Mouse (Mus musculus) heart, embryonic 16.5 days (tissue): Measurements from ENCODE around the gene Bco1. TPM values are rescaled to one million over a fixed set of nuclear protein-coding genes. Genes with fewer than 3 reads are reported as not detected.

Source experiments
- ATAC-seq: fragments of 200-750 bp; cut with Nextera tagmentation; replicated peaks from 2 replicates; pipeline ENCODE4 v1.8.0; 2017; ENCODE audit warnings: moderate number of reproducible peaks; ENCODE audit not compliant: insufficient read depth, low FRiP score; ENCODE audit errors: extremely low read depth
- H3K27ac ChIP-seq: fragments of 300-500 bp; sonication (generic); 2 replicates; pipeline ENCODE4 v1.5.1; 2014; ENCODE audit warnings: mild to moderate bottlenecking, low read length, control low read depth, moderate library complexity
- H3K27me3 ChIP-seq: fragments of 300-500 bp; sonication (generic); 2 replicates; pipeline ENCODE4 v1.6.1; 2014; ENCODE audit warnings: low read length, mixed read lengths; ENCODE audit not compliant: control insufficient read depth, insufficient read depth
- H3K36me3 ChIP-seq: fragments of 300-500 bp; sonication (generic); 2 replicates; pipeline ENCODE4 v1.6.1; 2014; ENCODE audit not compliant: control insufficient read depth, insufficient read depth
- H3K4me1 ChIP-seq: fragments of 300-500 bp; sonication (generic); 2 replicates; pipeline ENCODE4 v1.6.1; 2014; ENCODE audit warnings: low read length, mixed read lengths; ENCODE audit not compliant: control insufficient read depth, insufficient read depth
- H3K4me2 ChIP-seq: fragments of 300-500 bp; sonication (generic); 2 replicates; pipeline ENCODE4 v1.6.1; 2014; ENCODE audit warnings: low read depth, mild to moderate bottlenecking, control low read depth, low read length
- H3K4me3 ChIP-seq: fragments of 300-500 bp; sonication (generic); 2 replicates; pipeline ENCODE4 v1.5.1; 2014; ENCODE audit warnings: mild to moderate bottlenecking, control low read depth, low read length
- H3K9ac ChIP-seq: fragments of 300-500 bp; sonication (generic); 2 replicates; pipeline ENCODE4 v1.6.1; 2014; ENCODE audit warnings: low read length, control low read depth
- H3K9me3 ChIP-seq: fragments of 300-500 bp; sonication (generic); replicated peaks from 2 replicates; pipeline ENCODE4 v1.6.1; 2016; ENCODE audit warnings: low read length; ENCODE audit not compliant: control insufficient read depth
- WGBS: fragments of 180-500 bp; shearing (Covaris S2); extraction: QIAGEN DNeasy Blood & Tissue Kit; methylation state at CpG from one replicate; pipeline ENCODE4 v1.1.7; 2014; 5-methylcytosine and 5-hydroxymethylcytosine counted together
- polyA plus RNA-seq: library from polyadenylated mRNA; unstranded; fragments of >200 nt; fragmentation: Nextera tagmentation; extraction: Ambion mirVana; gene quantifications from 2 replicates; pipeline ENCODE4 v1.2.1, GENCODE M21; 2015

The Bco1 gene
- polyA plus RNA-seq, 1 experiment from 2014 or later = not detected

DNA sequence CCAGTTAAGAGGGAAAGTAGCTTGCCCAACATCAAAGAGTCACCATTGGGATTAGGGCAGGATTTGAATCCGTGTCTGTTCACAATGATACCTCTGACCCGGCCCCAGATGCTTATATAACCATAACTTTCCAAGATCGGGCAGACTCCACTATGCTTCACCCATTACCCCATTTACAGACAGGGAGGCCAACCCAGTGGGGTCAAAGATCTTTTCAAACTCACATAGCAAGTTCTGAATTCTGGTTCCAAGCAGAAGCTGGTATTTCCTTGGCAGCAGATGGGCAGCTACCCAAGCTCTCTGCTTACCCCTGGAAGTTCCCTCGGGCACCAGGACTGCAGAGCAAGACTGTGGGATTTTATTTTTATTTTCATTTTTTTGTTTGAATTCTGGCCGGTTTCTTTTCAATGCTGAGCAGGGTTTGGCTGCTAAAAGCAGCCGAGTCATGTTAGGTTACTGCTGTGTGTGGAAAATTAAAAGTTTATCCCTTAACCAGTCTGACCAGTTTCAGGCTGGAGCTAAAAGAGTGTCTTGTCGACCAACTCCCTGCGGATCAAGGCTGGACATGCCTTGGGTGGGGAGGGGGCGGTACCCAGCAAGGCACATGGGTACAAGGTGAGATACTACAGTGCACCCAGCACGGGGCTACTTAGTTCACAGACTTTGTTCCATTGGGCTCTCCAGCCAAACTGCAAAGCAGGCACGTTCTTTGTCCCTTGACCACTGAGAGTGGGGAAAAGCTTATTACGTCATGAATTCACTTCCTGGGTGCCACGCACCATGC, 28.4 kb downstream of the Bco1 start:
- H3K4me1 ChIP-seq = no peaks in the 10 kb centered on the region
- no peak for ATAC-seq
- no peaks in the 10 kb centered on the region for H3K9me3 ChIP-seq
- no peak overlapping the region for H3K4me2 ChIP-seq
- no peaks in the 10 kb centered on the region for H3K36me3 ChIP-seq
- no peak overlapping the region for H3K27ac ChIP-seq
- H3K4me3 ChIP-seq = no peak overlapping the region
- H3K27me3 ChIP-seq = no peaks in the 10 kb centered on the region
- 72% methylated on average over 13 of the region's 13 CpGs for WGBS
- H3K9ac ChIP-seq = no peak overlapping the region

DNA sequence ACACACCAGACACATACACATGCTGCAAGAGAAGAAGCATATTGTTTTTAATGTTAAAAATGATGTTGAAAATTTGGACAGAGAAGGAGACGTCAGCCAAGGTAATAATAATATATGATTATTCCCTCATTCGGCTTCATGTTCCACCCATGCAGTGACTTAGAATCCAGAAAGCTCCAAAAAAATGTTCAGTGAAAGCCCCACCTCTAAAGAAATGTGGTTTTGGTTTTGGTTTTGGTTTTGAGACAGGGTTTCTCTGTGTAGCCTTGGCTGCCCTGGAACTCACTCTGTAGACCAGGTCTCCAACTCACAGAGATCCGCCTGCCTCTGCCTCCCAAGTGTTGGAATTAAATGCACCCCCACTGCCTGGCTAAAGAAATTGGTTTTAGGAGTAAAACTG, 30.2 kb downstream of the Bco1 start:
- H3K4me1 ChIP-seq = no peaks in the 10 kb centered on the region
- H3K9ac ChIP-seq = no peak overlapping the region
- no peak overlapping the region for H3K27ac ChIP-seq
- no peaks in the 10 kb centered on the region for H3K9me3 ChIP-seq
- no peak overlapping the region for H3K4me2 ChIP-seq
- ATAC-seq = no peak
- H3K4me3 ChIP-seq = no peak overlapping the region
- WGBS = 79% methylated on average over 3 of the region's 3 CpGs
- H3K27me3 ChIP-seq = no peaks in the 10 kb centered on the region
- H3K36me3 ChIP-seq = no peaks in the 10 kb centered on the region

GRCm38 (mm10) chr8:117126411-117126810, 30.8 kb downstream of the Bco1 start:
- Histone ChIP-seq H3K9ac (no peak overlapping the region), H3K4me2 (no peak overlapping the region), H3K36me3 (no peaks in the 10 kb centered on the region), H3K27me3 (no peaks in the 10 kb centered on the region), H3K4me1 (no peaks in the 10 kb centered on the region), H3K9me3 (no peaks in the 10 kb centered on the region), H3K27ac (no peak overlapping the region), H3K4me3 (no peak overlapping the region)
- 90% methylated on average over 3 of the region's 3 CpGs for WGBS
- no peak for ATAC-seq

GRCm38 (mm10) chr8:117127063-117127462, 31.4 kb downstream of the Bco1 start:
- Histone ChIP-seq H3K4me1 (no peaks in the 10 kb centered on the region), H3K9ac (no peak overlapping the region), H3K27me3 (no peaks in the 10 kb centered on the region), H3K9me3 (no peaks in the 10 kb centered on the region), H3K36me3 (no peaks in the 10 kb centered on the region), H3K27ac (no peak overlapping the region), H3K4me2 (no peak overlapping the region), H3K4me3 (no peak overlapping the region)
- ATAC-seq = no peak
- WGBS = 79% methylated on average over 8 of the region's 8 CpGs

GRCm38 (mm10) chr8:117133702-117134101, 38.0 kb downstream of the Bco1 start:
- Histone ChIP-seq H3K4me3 (no peak overlapping the region), H3K4me1 (no peaks in the 10 kb centered on the region; the same call in 1 of the 2 replicates), H3K4me2 (no peak overlapping the region), H3K9ac (no peak overlapping the region), H3K9me3 (no peaks in the 10 kb centered on the region; the same call in 1 of the 2 replicates), H3K36me3 (no peaks in the 10 kb centered on the region), H3K27me3 (no peaks in the 10 kb centered on the region), H3K27ac (no peak overlapping the region)
- no peak for ATAC-seq
- 74% methylated on average over 3 of the region's 3 CpGs for WGBS

DNA sequence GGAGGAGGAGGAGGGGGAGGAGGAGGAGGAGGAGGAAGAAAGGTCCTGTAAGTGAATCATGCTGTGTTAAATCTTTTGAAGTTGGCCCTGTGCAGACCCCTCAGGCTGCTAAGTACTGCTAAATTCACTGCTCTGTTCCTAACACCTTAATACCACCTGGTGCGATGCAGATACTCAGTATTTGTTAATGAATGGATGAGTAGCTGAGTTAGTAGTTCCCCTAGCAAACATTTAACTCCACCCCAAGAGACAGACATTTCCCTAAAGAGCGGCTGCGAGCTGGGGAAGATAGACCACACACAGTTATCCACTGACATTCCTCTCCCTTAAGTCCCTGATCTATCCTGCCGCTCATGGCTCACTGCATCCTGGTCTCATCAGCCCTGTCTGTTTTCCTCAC, 40.7 kb downstream of the Bco1 start:
- H3K9ac ChIP-seq = no peak overlapping the region
- H3K4me2 ChIP-seq = no peak overlapping the region
- no peak overlapping the region for H3K4me3 ChIP-seq
- peaks cover 2% of the 10 kb centered on the region; the same call in 1 of the 2 replicates for H3K9me3 ChIP-seq
- WGBS = 27% methylated on average over 4 of the region's 4 CpGs
- no peaks in the 10 kb centered on the region; the same call in 1 of the 2 replicates for H3K4me1 ChIP-seq
- H3K27me3 ChIP-seq = no peaks in the 10 kb centered on the region
- ATAC-seq = no peak
- no peaks in the 10 kb centered on the region for H3K36me3 ChIP-seq
- no peak overlapping the region for H3K27ac ChIP-seq

- H3K4me3 ChIP-seq = no peak overlapping the region
- H3K4me2 ChIP-seq = no peak overlapping the region; the same call in 1 of the 2 replicates
- no peaks in the 10 kb centered on the region; the same call in 1 of the 2 replicates for H3K4me1 ChIP-seq
- no peaks in the 10 kb centered on the region for H3K27me3 ChIP-seq
- H3K9ac ChIP-seq = no peak overlapping the region
- no peak for ATAC-seq
- H3K9me3 ChIP-seq = peaks cover 2% of the 10 kb centered on the region; the same call in 1 of the 2 replicates
- H3K36me3 ChIP-seq = no peaks in the 10 kb centered on the region
- no peak overlapping the region for H3K27ac ChIP-seq
- 23% methylated on average over 2 of the region's 2 CpGs for WGBS
Measured at GRCm38 (mm10) chr8:117136763-117137162, 41.1 kb downstream of the Bco1 start.

- Histone ChIP-seq H3K9ac (no peak overlapping the region), H3K4me3 (no peak overlapping the region), H3K27me3 (no peaks in the 10 kb centered on the region), H3K4me2 (no peak overlapping the region; the same call in 1 of the 2 replicates), H3K36me3 (no peaks in the 10 kb centered on the region), H3K27ac (no peak overlapping the region), H3K4me1 (no peaks in the 10 kb centered on the region; the same call in 1 of the 2 replicates), H3K9me3 (peaks cover 2% of the 10 kb centered on the region; the same call in 1 of the 2 replicates)
- no peak for ATAC-seq
- 48% methylated on average over 11 of the region's 11 CpGs for WGBS
Measured at GRCm38 (mm10) chr8:117137357-117137756, 41.7 kb downstream of the Bco1 start.

- no peak for ATAC-seq
- Histone ChIP-seq H3K4me2 (no peak overlapping the region), H3K27me3 (no peaks in the 10 kb centered on the region), H3K27ac (no peak overlapping the region), H3K4me1 (no peaks in the 10 kb centered on the region), H3K9me3 (no peaks in the 10 kb centered on the region), H3K36me3 (no peaks in the 10 kb centered on the region), H3K4me3 (no peak overlapping the region), H3K9ac (no peak overlapping the region)
- WGBS = 90% methylated on average over 6 of the region's 6 CpGs
Measured at GRCm38 (mm10) chr8:117148520-117148919, 52.9 kb downstream of the Bco1 start.
